Mouse (Mus musculus): Measurements from ENCODE around the gene Wfikkn1.

Gene Wfikkn1

DNA sequence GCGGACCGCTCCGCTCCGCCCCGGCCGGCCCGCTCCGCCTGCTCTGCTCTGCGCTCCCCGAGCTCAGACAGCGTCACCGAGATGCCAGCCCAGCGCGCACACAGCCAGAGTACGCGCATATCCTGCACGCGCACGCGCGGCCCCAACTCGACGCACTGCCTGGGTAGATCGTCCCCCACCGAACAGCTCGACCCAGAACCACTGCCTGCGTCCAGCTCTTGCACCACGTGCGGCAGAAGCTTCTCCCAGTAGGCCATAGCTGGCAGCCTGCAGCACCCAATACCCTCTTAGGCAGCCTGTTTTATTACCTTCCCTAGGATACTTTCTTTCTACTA is 43.6 kb downstream of the Wfikkn1 start, which contains the start of gene Rhbdl1:
Gene Rhbdl1, minus strand, starts transcription at position 220 of the 335 bp plus-strand sequence.
- DNase-seq (ENCODE audit: low spot score), result peak; percentile 71

DNA sequence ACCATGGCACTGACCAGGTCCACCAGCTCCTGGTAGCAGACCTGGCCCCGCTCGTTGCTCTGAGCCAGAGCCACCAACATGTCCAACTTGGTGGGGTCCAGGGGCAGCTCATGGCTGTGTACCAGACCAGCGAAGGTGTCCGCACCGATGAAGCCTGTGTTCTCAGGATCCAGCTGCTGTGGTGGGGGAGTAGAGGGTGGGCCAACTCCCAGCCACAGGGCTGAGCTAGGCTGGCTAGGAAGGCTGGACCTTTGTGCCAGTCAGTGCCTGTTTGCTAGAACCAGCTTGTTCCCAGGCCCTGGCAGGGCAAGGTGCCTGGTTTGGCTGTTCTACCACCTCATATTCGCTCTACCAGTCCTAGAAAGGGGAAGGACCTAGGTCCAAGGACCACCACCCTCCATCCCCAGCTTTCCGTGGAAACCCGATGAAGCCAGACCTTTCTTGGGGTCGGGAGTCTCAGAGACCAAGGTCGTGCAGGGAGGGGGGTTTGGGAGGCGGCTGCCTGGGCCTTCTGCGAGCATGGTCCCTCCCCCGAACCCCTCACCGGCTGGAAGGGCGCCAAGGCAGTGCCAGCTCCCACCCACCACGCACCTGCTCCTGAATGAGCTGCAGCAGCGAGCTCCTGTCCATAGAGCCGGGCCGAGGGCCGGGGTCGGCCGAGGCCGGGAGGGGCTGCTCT is 44.1 kb downstream of the Wfikkn1 start:
- DNase-seq (ENCODE audit: low spot score), result no peak

GRCm38 (mm10) chr17:25835816-25836215 is 44.8 kb downstream of the Wfikkn1 start:
- DNase-seq (ENCODE audit: low spot score), result no peak

- no peak for DNase-seq (ENCODE audit: low spot score)
These were observed 45.4 kb downstream of the Wfikkn1 start for GRCm38 (mm10) chr17:25835301-25835700.

- DNase-seq (ENCODE audit: low spot score), result no peak
These were observed 45.9 kb downstream of the Wfikkn1 start for GRCm38 (mm10) chr17:25834595-25835222.

DNA sequence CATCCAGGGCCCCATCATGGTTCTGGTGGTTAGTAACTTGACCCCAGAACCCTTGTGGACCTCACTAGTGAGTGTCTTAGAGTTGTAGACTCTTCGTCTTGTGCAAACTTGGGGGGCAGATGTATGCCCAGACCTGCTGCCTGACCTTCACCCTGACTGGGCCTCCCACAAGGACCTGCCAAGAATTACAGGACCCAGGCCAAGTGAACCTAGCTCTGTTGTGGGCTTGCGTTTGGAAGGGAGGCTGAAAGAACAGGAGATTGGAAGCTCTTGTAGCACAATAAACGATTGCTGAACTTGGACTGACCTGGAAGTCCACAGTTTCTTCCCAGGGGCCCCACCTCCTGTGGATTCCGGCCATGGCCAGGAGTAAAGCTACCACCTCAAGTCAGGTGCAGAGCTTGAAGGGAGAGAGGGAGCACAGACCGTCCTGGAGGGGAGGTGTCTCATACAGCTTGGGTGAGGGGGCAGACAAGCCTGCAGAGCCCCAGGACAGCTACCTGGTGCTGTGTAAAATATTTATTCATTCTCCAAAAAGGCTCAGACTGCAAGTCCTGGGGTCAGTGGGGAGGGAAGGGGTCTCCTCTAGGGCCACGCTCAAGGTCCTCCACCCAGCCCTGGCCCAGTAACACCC is 46.6 kb downstream of the Wfikkn1 start:
- no peak for DNase-seq (ENCODE audit: low spot score)

DNA sequence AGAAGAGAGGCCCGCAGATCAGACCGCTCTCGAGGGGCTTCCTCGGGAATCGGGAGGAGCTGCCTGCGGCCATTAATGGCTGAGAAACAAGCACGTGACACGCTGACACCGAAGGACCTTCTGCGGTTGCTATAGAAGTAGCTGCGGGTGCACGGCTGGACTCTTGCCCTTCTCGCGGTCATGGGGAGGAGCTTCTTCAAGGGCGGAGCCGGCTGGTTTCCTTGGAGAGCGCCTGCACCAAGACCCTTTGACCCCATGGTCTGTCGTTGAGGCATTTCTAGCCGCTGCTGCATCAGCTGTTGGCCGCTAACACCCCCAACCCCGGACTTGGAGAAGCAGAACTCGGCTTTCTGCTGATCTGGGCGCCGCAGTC is 47.4 kb downstream of the Wfikkn1 start, which contains the start of gene Stub1:
Gene Stub1, minus strand, starts transcription at position 114 of the 373 bp plus-strand sequence.
- peak; percentile 94 for DNase-seq (ENCODE audit: low spot score)

DNA sequence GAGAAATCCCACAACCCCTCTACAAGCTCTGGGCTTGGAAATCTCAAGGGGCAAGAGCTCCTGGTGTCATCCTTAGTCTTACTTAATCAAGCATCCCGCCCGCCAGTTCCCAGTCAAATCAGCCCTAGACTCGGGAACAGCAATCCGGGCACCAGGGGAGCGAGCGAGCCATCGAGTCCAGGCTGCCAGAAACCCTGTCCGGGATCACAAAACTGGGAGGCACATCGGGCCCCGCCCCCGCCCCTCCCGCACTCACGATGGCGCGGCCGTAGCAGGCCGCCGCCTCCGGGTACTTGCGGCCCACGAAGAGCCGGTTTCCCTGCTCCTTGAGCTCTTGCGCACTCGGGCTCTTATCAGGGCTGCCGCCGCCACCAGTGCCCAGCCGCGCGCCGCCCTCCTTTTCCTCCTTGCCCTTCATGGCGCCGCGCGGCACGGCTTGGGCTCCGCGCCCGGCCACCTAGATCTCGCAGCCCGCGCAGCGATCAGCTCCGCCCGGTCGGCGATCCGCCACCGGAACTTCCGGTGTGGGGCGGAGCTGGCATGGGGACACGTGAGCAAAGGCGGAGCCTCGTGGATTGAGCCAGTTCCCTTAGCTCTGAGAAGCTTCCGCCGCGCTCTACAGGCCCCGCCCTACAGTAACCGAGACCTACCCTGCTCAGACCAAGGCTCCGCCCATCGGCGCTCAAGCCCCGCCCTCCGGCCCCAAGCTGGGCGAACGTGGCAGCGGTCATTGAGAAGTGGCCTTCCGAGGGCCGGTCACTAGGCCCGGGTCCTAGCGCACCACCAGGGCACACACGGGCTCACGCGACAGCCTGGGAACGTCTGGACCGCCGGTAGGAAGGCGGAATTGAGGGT is 48.0 kb downstream of the Wfikkn1 start:
- DNase-seq (ENCODE audit: low spot score), result peak; percentile 99

DNA sequence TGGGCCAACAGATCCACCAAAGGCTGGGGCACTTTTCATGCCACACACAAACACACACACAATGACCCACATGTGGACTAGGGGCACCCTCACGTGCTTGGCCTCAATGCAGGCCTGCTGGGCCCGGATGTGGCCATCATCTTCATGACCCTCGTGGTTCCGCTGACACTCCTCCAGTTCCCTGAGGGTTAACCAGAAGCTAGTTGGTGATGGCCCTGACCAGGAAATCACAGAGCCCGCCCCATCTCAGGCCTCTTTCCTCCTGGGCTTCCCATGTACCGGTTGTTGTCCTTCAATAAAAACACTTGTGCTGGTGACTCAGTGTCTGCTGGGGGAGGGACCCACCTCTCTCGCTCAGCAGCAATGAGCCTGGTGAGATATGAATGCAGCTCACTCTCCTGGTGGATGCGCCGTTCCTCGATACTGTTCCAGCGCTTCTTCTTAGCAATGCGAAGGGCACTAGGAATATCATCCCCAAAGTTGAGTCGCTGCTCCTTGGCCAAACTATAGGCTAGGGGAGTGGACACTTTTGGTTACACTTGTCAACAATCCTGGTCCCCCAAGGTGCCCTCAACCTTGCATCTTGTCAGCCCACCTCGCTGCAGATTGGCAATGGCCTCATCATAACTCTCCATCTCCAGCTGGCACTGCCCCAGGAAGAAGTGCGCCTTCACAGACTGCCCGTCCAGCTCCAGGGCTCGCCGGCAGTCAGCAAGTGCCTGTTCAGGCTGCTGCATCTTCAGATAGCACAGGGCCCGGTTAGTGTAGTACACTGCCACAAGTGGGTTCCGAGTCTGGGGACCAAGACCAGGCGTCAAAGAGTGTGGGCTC is 49.0 kb downstream of the Wfikkn1 start:
- DNase-seq (ENCODE audit: low spot score), result no peak

DNA sequence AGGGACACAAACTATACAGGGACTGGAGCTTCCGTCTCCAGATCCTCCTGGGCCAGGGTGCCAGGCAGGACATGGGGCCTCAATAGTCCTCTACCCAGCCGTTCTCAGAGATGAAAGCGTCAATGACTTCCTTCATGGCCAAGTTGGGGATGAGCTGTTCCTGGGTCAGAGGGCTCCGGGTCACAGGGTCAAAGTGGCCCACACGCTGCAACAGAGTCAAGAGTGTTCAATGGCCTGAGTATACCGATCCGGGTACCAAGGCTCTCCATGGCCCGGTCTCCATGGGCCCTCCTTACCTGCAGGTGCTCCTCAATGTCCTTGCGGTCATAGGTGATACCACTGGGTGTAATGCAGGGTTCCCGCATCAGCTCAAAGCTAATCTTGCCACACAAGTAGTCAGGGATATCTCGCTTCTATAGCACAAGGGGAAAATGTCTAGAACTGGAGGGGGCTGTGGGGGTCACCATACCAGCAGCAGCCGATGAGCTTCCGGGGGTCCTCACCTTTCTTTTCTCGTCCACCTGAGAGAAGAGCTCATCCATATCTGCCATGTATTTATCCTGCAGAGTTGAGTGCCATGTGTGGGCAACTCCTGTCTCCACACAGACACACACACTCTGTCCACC is 49.7 kb downstream of the Wfikkn1 start:
- DNase-seq (ENCODE audit: low spot score), result no peak

- DNase-seq (ENCODE audit: low spot score), result no peak
These were observed 50.4 kb downstream of the Wfikkn1 start for GRCm38 (mm10) chr17:25830200-25830753.

- no peak for DNase-seq (ENCODE audit: low spot score)
These were observed 51.1 kb downstream of the Wfikkn1 start for GRCm38 (mm10) chr17:25829558-25830017.

GRCm38 (mm10) chr17:25828712-25829557 is 51.7 kb downstream of the Wfikkn1 start, which contains the start of gene Jmjd8:
Gene Jmjd8, plus strand, starts transcription at chr17:25828867.
- DNase-seq (ENCODE audit: low spot score), result no peak

DNA sequence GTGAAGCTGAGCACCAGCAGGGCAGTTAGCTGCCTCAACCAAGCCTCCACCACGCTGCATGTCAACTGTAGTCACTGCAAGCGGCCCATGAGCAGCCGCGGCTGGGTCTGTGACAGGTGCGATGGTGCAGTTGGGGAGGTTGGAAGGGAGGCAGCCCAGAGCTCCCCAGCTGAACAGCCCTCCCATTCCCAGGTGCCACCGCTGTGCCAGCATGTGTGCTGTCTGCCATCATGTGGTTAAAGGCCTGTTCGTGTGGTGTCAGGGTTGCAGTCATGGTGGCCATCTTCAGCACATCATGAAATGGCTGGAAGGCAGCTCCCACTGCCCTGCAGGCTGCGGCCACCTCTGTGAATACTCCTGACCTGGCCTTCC is 52.4 kb downstream of the Wfikkn1 start:
- DNase-seq (ENCODE audit: low spot score), result no peak
